Mouse (Mus musculus) kidney, adult 2 months (tissue): ENCODE results near the gene Frem1. TPM values are rescaled to one million over a fixed set of nuclear protein-coding genes. Genes with fewer than 3 reads are reported as not detected.

Experiments
- DNase-seq: peaks from one replicate; pipeline ENCODE4 v3.0.0; 2021
- H3K27ac ChIP-seq: fragments of 200-500 bp; 2 replicates; pipeline ENCODE4 v1.5.1; 2012; ENCODE audit warnings: low read depth, low read length, control low read depth, inconsistent platforms; ENCODE audit not compliant: insufficient read depth
- H3K27me3 ChIP-seq: fragments of 200-500 bp; replicated peaks from 2 replicates; pipeline ENCODE4 v1.6.1; 2012; ENCODE audit warnings: mild to moderate bottlenecking, moderate library complexity, low read length, inconsistent platforms; ENCODE audit not compliant: control insufficient read depth, insufficient read depth
- H3K36me3 ChIP-seq: fragments of 200-500 bp; 2 replicates; pipeline ENCODE4 v1.6.1; 2012; ENCODE audit warnings: mild to moderate bottlenecking, moderate library complexity, low read length, inconsistent platforms; ENCODE audit not compliant: control insufficient read depth, insufficient read depth
- H3K4me1 ChIP-seq: fragments of 200-500 bp; 2 replicates; pipeline ENCODE4 v1.6.1; 2011; ENCODE audit warnings: low read length; ENCODE audit not compliant: control insufficient read depth, insufficient read depth
- H3K4me3 ChIP-seq: fragments of 200-500 bp; 2 replicates; pipeline ENCODE4 v1.5.1; 2011; ENCODE audit warnings: mild to moderate bottlenecking, low read depth, low read length, control low read depth; ENCODE audit not compliant: insufficient read depth
- CTCF ChIP-seq: fragments of 200-500 bp; conservative IDR thresholded peaks from 2 replicates; pipeline ENCODE4 v1.5.1; 2011; ENCODE audit warnings: low read depth, mild to moderate bottlenecking, control low read depth, low read length, moderate library complexity, mixed read lengths; ENCODE audit not compliant: insufficient read depth, insufficient read length
- POLR2A ChIP-seq: fragments of 200-500 bp; IDR thresholded peaks from one replicate; pipeline ENCODE4 v1.6.1; 2011; ENCODE audit warnings: low read depth, low read length, control low read depth
- WGBS: fragments of 180-500 bp; shearing (Covaris S2); methylation state at CpG from one replicate; pipeline ENCODE4 v1.1.7; 2018; 5-methylcytosine and 5-hydroxymethylcytosine counted together
- polyA plus RNA-seq: library from polyadenylated mRNA; depleted of rRNA; stranded (reverse); fragments of >200 nt; gene quantifications from 2 replicates; pipeline ENCODE4 v1.2.3, GENCODE M21; 2012

Gene Frem1
- polyA plus RNA-seq, 1 experiment = 4.6 TPM

- Histone ChIP-seq H3K4me3 (no peak overlapping the region), H3K27ac (no peak overlapping the region), H3K36me3 (no peaks in the 10 kb centered on the region), H3K4me1 (no peaks in the 10 kb centered on the region), H3K27me3 (no peaks in the 10 kb centered on the region; the same call in 1 of the 2 replicates)
- TF ChIP-seq CTCF (no peak), POLR2A (no peak)
- 74% methylated on average over 4 of the region's 4 CpGs for WGBS
- DNase-seq = no peak
Observed at GRCm38 (mm10) chr4:82972381-82972780, 79.8 kb downstream of the Frem1 start.

GRCm38 (mm10) chr4:82970901-82971648 is 81.1 kb downstream of the Frem1 start:
- Histone ChIP-seq H3K4me1 (no peaks in the 10 kb centered on the region), H3K36me3 (no peaks in the 10 kb centered on the region), H3K27ac (no peak overlapping the region), H3K27me3 (no peaks in the 10 kb centered on the region; the same call in 1 of the 2 replicates), H3K4me3 (no peak overlapping the region)
- WGBS = 83% methylated on average over 12 of the region's 12 CpGs
- no peak for DNase-seq
- no peak for TF ChIP-seq POLR2A
- no peak for TF ChIP-seq CTCF

- Histone ChIP-seq H3K36me3 (no peaks in the 10 kb centered on the region), H3K27ac (no peak overlapping the region), H3K4me3 (no peak overlapping the region), H3K4me1 (no peaks in the 10 kb centered on the region), H3K27me3 (no peaks in the 10 kb centered on the region)
- no peak for TF ChIP-seq CTCF
- no peak for TF ChIP-seq POLR2A
- DNase-seq = no peak
- WGBS = 88% methylated on average over 1 of the region's 1 CpGs
Observed at GRCm38 (mm10) chr4:82961024-82961423, 91.1 kb downstream of the Frem1 start.

GRCm38 (mm10) chr4:82957827-82958538 is 94.2 kb downstream of the Frem1 start:
- Histone ChIP-seq H3K36me3 (no peaks in the 10 kb centered on the region), H3K27me3 (no peaks in the 10 kb centered on the region), H3K4me3 (no peak overlapping the region), H3K27ac (no peak overlapping the region), H3K4me1 (no peaks in the 10 kb centered on the region)
- WGBS = 80% methylated on average over 14 of the region's 14 CpGs
- no peak for TF ChIP-seq POLR2A
- TF ChIP-seq CTCF = no peak
- DNase-seq = no peak

- no peaks in the 10 kb centered on the region for H3K4me1 ChIP-seq
- DNase-seq = no peak
- H3K4me3 ChIP-seq = no peak overlapping the region
- no peaks in the 10 kb centered on the region for H3K36me3 ChIP-seq
- H3K27ac ChIP-seq = no peak overlapping the region
- WGBS = 61% methylated on average over 4 of the region's 4 CpGs
- H3K27me3 ChIP-seq = no peaks in the 10 kb centered on the region
- TF ChIP-seq CTCF = no peak
- no peak for TF ChIP-seq POLR2A
Observed at GRCm38 (mm10) chr4:82953992-82954391, 98.1 kb downstream of the Frem1 start.

- TF ChIP-seq POLR2A (no peak), CTCF (no peak)
- 48% methylated on average over 8 of the region's 8 CpGs for WGBS
- H3K4me1 ChIP-seq = no peaks in the 10 kb centered on the region
Observed at GRCm38 (mm10) chr4:82949511-82949910, 102.6 kb downstream of the Frem1 start.

GRCm38 (mm10) chr4:82946721-82947120 is 105.4 kb downstream of the Frem1 start:
- WGBS = 93% methylated on average over 8 of the region's 8 CpGs
- no peaks in the 10 kb centered on the region for H3K4me1 ChIP-seq
- no peak overlapping the region for H3K27ac ChIP-seq
- TF ChIP-seq POLR2A = no peak
- TF ChIP-seq CTCF = no peak
- H3K4me3 ChIP-seq = no peak overlapping the region
- no peaks in the 10 kb centered on the region for H3K36me3 ChIP-seq
- no peak for DNase-seq
- H3K27me3 ChIP-seq = no peaks in the 10 kb centered on the region

More at GRCm38 (mm10) chr4:82949511-82949910, 102.6 kb downstream of the Frem1 start:
- no peak for DNase-seq
- no peak overlapping the region for H3K4me3 ChIP-seq
- H3K27me3 ChIP-seq = no peaks in the 10 kb centered on the region
- H3K27ac ChIP-seq = no peak overlapping the region
- H3K36me3 ChIP-seq = no peaks in the 10 kb centered on the region
